Mouse (Mus musculus) kidney, embryonic 14.5 days (tissue): ENCODE measurements at regions not wholly inside any gene's neighbourhood (a gene's known extent, or its start where the extent isn't known, plus 50 kb on each side); places are given as distances from the start of the nearest gene placed in this dataset.

ENCODE experiments used
- ATAC-seq: fragments of 200-750 bp; cut with Nextera tagmentation; 2 replicates; pipeline ENCODE4 v1.8.0; 2017; ENCODE audit warnings: moderate number of reproducible peaks, mild to moderate bottlenecking, moderate TSS enrichment, moderate library complexity; ENCODE audit not compliant: low FRiP score, low TSS enrichment
- H3K27ac ChIP-seq: fragments of 300-500 bp; sonication (generic); 2 replicates; pipeline ENCODE4 v1.5.1; 2014; ENCODE audit warnings: low read depth, mild to moderate bottlenecking, low read length, moderate library complexity, mixed read lengths
- H3K27me3 ChIP-seq: fragments of 300-500 bp; sonication (generic); 2 replicates; pipeline ENCODE4 v1.6.1; 2014; ENCODE audit warnings: mild to moderate bottlenecking, low read length; ENCODE audit not compliant: control insufficient read depth, insufficient read depth
- H3K36me3 ChIP-seq: fragments of 300-500 bp; sonication (generic); 2 replicates; pipeline ENCODE4 v1.6.1; 2014; ENCODE audit warnings: low read length, mixed read lengths; ENCODE audit not compliant: control insufficient read depth, insufficient read depth
- H3K4me1 ChIP-seq: fragments of 300-500 bp; sonication (generic); 2 replicates; pipeline ENCODE4 v1.6.1; 2014; ENCODE audit warnings: low read length, mixed read lengths; ENCODE audit not compliant: control insufficient read depth, insufficient read depth
- H3K4me2 ChIP-seq: fragments of 300-500 bp; sonication (generic); replicated peaks from 2 replicates; pipeline ENCODE4 v1.6.1; 2014; ENCODE audit warnings: low read depth, mild to moderate bottlenecking, low read length
- H3K4me3 ChIP-seq: fragments of 300-500 bp; sonication (generic); 2 replicates; pipeline ENCODE4 v1.5.1; 2014; ENCODE audit warnings: mild to moderate bottlenecking, low read length
- H3K9ac ChIP-seq: fragments of 300-500 bp; sonication (generic); 2 replicates; pipeline ENCODE4 v1.6.1; 2014; ENCODE audit warnings: low read depth, mild to moderate bottlenecking, low read length, moderate library complexity
- H3K9me3 ChIP-seq: fragments of 300-500 bp; sonication (generic); 2 replicates; pipeline ENCODE4 v1.6.1; 2016; ENCODE audit warnings: low read length; ENCODE audit not compliant: control insufficient read depth
- WGBS: fragments of 180-500 bp; shearing (Covaris S2); extraction: QIAGEN DNeasy Blood & Tissue Kit; methylation state at CpG from one replicate; pipeline ENCODE4 v1.1.7; 2014; 5-methylcytosine and 5-hydroxymethylcytosine counted together

DNA sequence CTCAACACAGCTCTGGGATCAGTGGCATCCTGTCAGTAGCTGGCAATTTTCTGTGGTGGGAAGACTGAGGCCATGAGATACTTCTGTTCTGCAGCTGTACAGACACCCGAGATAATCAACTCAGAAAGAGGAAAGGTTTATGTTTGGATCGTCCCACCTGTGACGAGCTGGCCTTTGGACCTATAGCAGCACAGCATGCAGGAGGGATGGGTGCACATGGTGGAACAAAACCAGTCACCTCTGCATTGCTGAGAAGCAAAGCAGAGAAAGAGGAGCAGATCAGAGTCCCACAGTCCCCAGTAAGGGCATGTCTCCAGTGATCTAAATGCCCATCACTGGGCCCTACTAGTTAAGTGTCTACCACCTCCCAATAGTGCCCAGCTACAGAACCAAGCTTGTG lies 76.9 kb upstream of the Galnt15 start:
- H3K36me3 ChIP-seq = no peaks in the 10 kb centered on the region
- H3K27ac ChIP-seq = no peak overlapping the region
- H3K4me2 ChIP-seq = no peak overlapping the region
- ATAC-seq = no peak
- WGBS = 65% methylated on average over 3 of the region's 3 CpGs
- no peak overlapping the region for H3K4me3 ChIP-seq
- H3K27me3 ChIP-seq = no peaks in the 10 kb centered on the region
- H3K4me1 ChIP-seq = no peaks in the 10 kb centered on the region
- no peak overlapping the region for H3K9ac ChIP-seq
- no peaks in the 10 kb centered on the region for H3K9me3 ChIP-seq

DNA sequence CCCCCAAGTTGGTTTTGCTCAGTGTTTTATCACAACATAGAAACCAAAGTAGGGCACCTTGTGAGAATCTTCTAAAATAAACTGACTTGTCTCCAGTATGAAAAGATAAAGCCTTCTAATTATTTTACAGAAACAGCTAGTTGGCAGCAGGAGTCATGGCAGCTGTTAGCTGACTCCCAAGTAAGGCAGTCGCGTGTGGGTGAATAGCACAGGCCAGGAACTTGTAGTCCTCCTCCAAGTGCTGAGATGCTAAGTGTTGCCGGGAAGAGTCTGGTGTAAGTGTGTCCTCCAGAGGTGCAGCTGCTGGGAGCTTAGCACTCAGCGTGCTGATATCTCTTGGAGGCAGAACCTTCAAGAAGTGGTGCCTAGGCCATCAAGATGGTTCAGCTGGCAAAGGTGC lies 75.0 kb upstream of the Galnt15 start:
- Histone ChIP-seq H3K27ac (no peak overlapping the region), H3K27me3 (no peaks in the 10 kb centered on the region), H3K4me2 (no peak overlapping the region), H3K4me1 (no peaks in the 10 kb centered on the region), H3K4me3 (no peak overlapping the region), H3K9me3 (no peaks in the 10 kb centered on the region), H3K36me3 (no peaks in the 10 kb centered on the region), H3K9ac (no peak overlapping the region)
- whole genome bisulfite sequencing = 76% methylated on average over 4 of the region's 4 CpGs
- ATAC-seq = no peak

DNA sequence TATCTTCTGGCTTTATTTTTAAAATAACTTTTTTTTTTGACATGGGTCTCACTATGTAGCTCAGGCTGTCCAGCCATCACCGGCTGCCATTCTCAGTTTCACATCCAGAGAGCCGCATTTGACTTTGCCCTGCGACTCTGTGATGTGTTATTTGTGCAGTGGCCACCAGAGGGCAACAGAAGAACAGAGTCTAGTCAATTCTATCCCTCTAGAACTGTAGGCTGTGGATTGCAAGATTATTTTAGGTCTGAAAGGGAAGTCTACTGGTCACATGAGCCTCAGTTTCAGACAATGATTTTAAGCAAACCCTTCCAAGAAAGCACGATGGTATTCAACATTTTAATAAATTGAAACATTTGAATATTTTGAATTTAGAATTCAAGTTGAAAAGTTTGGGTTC lies 73.8 kb upstream of the Galnt15 start:
- WGBS = 5% methylated on average over 4 of the region's 4 CpGs
- Histone ChIP-seq H3K36me3 (no peaks in the 10 kb centered on the region), H3K4me1 (no peaks in the 10 kb centered on the region), H3K4me3 (no peak overlapping the region), H3K27me3 (no peaks in the 10 kb centered on the region), H3K9ac (no peak overlapping the region), H3K9me3 (no peaks in the 10 kb centered on the region), H3K27ac (no peak overlapping the region), H3K4me2 (no peak overlapping the region)
- ATAC-seq = peak; percentile 68; the same call in 1 of the 2 replicates

DNA sequence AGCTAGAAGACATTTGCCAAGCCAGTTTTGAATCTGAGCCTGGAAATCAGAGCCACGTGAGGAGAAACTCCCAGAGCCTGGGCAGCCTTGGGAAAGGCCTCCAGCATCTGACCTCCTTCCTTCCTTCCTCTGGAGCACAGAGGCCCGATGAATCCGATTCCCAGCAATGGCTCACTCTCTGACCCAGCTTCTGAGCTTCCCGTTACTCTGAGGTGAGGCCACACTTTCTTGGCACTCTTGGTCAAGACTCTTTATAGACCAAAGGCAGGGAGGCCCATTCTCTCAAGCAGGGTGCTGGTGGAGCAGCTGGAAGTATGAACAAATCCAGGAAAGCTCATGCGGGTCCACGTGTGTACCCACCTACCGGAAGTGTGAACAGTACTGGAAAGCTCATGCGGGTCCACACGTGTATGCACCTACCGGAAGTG lies 71.6 kb upstream of the Galnt15 start:
- Histone ChIP-seq H3K4me2 (no peak overlapping the region), H3K9ac (no peak overlapping the region), H3K36me3 (no peaks in the 10 kb centered on the region), H3K9me3 (no peaks in the 10 kb centered on the region), H3K4me1 (no peaks in the 10 kb centered on the region), H3K27ac (no peak overlapping the region), H3K4me3 (no peak overlapping the region), H3K27me3 (no peaks in the 10 kb centered on the region)
- ATAC-seq = no peak
- WGBS = 88% methylated on average over 10 of the region's 10 CpGs

DNA sequence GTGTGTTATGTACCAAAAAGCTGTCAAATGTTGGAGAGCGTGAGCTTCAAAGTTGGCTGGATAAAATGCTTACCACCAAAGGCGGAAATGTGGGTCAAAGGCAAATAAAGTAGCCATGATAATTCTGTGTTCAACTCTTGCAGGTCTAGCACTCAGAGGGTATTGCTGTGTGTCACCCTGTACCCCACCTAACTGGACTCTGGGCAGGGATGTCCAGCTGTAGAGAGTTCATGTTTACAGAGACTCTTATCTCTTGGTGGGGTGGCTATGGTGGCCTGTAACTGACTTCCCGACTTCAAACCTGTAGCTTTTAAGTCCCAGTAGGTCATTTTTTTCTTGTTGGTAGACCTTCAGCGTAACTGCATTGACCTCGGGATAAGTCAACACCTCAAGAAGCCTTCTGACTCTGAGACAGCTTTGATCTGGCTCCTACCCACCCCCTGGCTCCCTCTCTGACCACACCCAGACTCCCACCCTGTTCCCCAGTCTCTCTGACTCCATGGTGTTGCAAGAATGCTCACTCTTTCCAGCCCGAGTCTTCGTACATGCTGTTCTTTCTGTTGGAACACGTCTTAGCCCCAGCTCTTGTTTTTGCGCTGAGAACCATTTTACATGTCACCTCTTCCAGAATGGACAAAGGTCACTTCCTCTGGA lies 68.5 kb upstream of the Galnt15 start:
- 84% methylated on average over 9 of the region's 9 CpGs for WGBS

DNA sequence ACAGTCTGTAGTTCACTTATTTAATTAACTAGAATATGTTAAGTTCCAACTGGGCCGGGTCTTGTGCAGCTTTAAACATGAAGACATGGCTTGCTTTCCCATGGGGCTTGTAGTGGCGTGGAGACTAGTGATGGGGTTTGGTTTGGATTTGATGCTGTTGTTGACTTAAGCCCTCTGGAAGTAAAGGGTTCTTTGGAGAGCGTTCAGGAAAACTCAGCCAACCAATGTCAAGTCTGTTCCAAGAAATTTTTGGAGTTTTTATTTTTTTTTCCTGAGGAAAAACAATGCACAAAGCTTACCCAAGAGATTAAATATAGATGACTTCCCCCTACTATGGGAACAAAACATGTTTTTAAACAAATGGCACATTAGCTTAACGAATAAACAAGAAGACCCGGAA lies 67.3 kb upstream of the Galnt15 start:
- Histone ChIP-seq H3K4me3 (no peak overlapping the region), H3K4me2 (no peak overlapping the region), H3K4me1 (no peaks in the 10 kb centered on the region), H3K9ac (no peak overlapping the region), H3K9me3 (no peaks in the 10 kb centered on the region), H3K36me3 (no peaks in the 10 kb centered on the region), H3K27ac (no peak overlapping the region), H3K27me3 (no peaks in the 10 kb centered on the region)
- no peak for ATAC-seq
- 78% methylated on average over 5 of the region's 5 CpGs for WGBS

More for the DNA sequence above, 68.5 kb upstream of the Galnt15 start:
- no peak for ATAC-seq
- Histone ChIP-seq H3K4me2 (no peak overlapping the region), H3K27ac (no peak overlapping the region), H3K9ac (no peak overlapping the region), H3K27me3 (no peaks in the 10 kb centered on the region), H3K4me3 (no peak overlapping the region), H3K9me3 (no peaks in the 10 kb centered on the region), H3K4me1 (no peaks in the 10 kb centered on the region), H3K36me3 (no peaks in the 10 kb centered on the region)

DNA sequence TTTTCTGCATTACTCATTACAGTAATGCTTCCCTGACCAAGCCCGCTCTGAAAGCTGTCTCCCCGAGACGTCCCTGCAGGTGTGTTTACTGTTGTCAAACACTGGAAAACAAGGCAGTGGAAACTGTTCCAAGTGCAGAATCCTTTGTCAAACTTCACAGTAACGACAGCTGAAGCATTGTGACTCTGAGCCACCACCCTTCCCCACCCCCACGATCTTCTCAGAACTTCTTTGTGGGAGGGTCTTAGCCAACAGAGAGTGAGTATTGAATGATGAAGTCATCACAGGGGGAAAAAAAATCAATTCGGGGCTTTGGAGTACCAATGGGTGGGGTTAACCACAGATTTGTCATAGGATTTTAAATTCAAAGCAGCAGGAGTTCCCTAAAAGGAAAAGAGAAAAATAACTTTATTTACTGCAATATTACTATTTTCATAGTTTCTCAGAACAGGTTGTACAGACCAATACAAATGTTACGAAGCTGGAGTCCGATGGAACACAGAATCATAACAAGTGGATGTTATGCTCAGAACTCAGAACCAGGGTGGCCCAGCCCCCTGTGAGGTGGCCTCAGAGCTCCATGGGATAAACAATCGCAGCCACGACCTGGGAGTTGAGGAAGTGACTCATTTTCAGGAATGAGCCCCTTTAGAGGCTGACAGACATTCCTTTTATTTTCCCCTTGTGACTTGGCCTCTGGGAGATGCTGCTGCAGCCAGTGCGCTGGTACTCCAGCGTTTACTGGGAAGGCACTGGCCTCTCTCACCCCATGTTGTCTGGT lies 65.5 kb upstream of the Galnt15 start:
- Histone ChIP-seq H3K27ac (no peak overlapping the region), H3K36me3 (no peaks in the 10 kb centered on the region), H3K27me3 (no peaks in the 10 kb centered on the region), H3K9ac (no peak overlapping the region), H3K4me2 (no peak overlapping the region), H3K4me1 (no peaks in the 10 kb centered on the region), H3K4me3 (no peak overlapping the region), H3K9me3 (no peaks in the 10 kb centered on the region)
- no peak for ATAC-seq
- 58% methylated on average over 12 of the region's 12 CpGs for WGBS

DNA sequence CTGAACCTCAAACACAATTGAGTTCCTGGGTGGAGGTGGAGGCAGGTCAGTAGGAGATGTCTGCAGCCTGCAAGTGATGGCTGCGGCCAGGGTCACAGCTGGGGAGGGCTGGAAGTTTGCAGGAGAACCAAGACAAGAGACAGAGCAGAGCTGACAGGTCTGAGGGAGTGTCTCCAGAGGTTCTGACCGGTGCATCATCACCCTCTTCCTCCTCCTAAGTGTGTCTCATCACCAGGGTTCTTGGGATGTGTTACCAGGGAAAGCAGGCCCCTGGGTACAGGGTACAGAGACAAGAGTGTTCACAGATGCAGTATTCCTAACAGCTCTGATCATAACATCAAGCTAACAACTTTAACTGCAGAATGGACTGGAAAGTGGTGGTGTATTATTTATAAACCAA lies 64.7 kb upstream of the Galnt15 start:
- H3K36me3 ChIP-seq = no peaks in the 10 kb centered on the region
- H3K4me1 ChIP-seq = no peaks in the 10 kb centered on the region
- no peak for ATAC-seq
- no peaks in the 10 kb centered on the region for H3K27me3 ChIP-seq
- H3K4me2 ChIP-seq = no peak overlapping the region
- WGBS = 65% methylated on average over 2 of the region's 2 CpGs
- H3K9me3 ChIP-seq = no peaks in the 10 kb centered on the region
- no peak overlapping the region for H3K27ac ChIP-seq
- no peak overlapping the region for H3K9ac ChIP-seq
- no peak overlapping the region for H3K4me3 ChIP-seq

DNA sequence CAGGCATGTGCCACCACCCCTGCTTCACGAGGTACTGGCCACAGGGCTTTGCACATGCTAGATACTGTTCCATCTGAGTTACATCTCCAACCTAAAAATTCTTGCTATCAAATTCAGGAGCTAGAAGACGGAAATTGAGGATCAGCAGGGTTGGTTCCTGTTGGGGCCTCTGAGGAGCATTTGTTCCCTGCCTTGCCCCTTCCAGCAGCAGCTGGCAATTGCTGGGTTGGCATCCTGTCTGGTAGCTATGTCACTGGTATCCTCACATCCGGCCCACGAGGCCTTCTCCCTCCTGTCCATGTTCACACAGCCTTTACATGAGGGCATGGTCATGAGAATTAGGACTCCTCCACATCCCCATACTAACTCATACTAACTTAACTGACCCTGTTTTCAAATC lies 64.0 kb upstream of the Galnt15 start:
- no peak for ATAC-seq
- Histone ChIP-seq H3K9me3 (no peaks in the 10 kb centered on the region), H3K27ac (no peak overlapping the region), H3K4me1 (no peaks in the 10 kb centered on the region), H3K4me2 (no peak overlapping the region), H3K9ac (no peak overlapping the region), H3K27me3 (no peaks in the 10 kb centered on the region), H3K4me3 (no peak overlapping the region), H3K36me3 (no peaks in the 10 kb centered on the region)
- 83% methylated on average over 4 of the region's 4 CpGs for WGBS
